Mouse (Mus musculus): ENCODE measurements around the gene Tmem252.

GRCm38 (mm10) chr19:24667527-24667926 is 6.3 kb upstream of the Tmem252 start:
- no peak for TF ChIP-seq CTCF (conservative IDR thresholded peaks at IDR 0.05; ENCODE audit: low read length)
- no peak for TF ChIP-seq POU5F1 (IDR thresholded peaks at IDR 0.05; ENCODE audit: borderline replicate concordance, low read length)
- no peak for TF ChIP-seq NANOG (IDR thresholded peaks at IDR 0.05; ENCODE audit: borderline replicate concordance, low read length)
